Mouse (Mus musculus): ENCODE results near the gene Camta1. TPM values are rescaled to one million over a fixed set of nuclear protein-coding genes. Genes with fewer than 3 reads are reported as not detected.

Gene Camta1
- polyA plus RNA-seq, 1 experiment from 2014 or later = 86.8 TPM

DNA sequence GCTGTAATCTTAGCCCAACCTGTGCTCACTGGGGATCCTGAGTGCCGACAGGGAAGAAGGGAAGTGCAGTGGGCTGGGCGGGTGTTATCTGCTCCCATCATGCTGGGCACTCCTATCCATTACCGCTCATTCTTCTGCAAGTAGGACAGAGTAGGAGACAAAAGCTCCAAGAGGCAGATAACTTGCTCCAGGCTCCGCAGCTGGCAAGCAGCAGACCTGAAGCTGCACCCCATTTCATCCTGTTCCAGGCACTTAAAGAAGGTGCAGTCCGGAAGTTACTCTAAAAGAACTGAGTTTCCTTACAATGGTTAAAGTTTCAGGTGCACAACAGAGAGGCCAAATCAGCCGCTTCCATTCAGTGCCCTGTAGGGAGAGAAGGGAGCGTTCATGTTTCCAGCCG, 750.5 kb downstream of the Camta1 start:
- WGBS = 63% methylated on average over 8 of the region's 8 CpGs
- Histone ChIP-seq H3K4me3 (ENCODE audit: low read depth, low read length) (no peak overlapping the region), H3K9me3 (ENCODE audit: control insufficient read depth, low read depth, low read length) (no peaks in the 10 kb centered on the region), H3K4me1 (ENCODE audit: control insufficient read depth, insufficient read depth, low read length) (0 out of 2 replicates have a peak, but pooled peaks cover 5% of the 10 kb centered on the region), H3K36me3 (ENCODE audit: control insufficient read depth, insufficient read depth, low read length) (no peaks in the 10 kb centered on the region), H3K27me3 (ENCODE audit: control insufficient read depth, insufficient read depth, low read length) (peaks cover 13% of the 10 kb centered on the region; the same call in 1 of the 2 replicates), H3K27ac (ENCODE audit: low read length) (no peak overlapping the region), H3K9ac (replicated peaks; ENCODE audit: low read depth, low read length) (no peak overlapping the region), H3K4me2 (replicated peaks; ENCODE audit: low read depth, low read length) (no peak overlapping the region)
- no peak for ATAC-seq (ENCODE audit: insufficient number of reproducible peaks, insufficient read depth, low FRiP score, low read depth)

- Histone ChIP-seq H3K27ac (ENCODE audit: low read length) (no peak overlapping the region), H3K4me2 (replicated peaks; ENCODE audit: low read depth, low read length) (peak overlapping the region; percentile 98), H3K4me3 (ENCODE audit: low read depth, low read length) (peak overlapping the region; percentile 59), H3K9me3 (ENCODE audit: control insufficient read depth, low read depth, low read length) (no peaks in the 10 kb centered on the region), H3K9ac (replicated peaks; ENCODE audit: low read depth, low read length) (0 out of 2 replicates have a peak overlapping the region, but pooled peaks have one; percentile 18), H3K27me3 (ENCODE audit: control insufficient read depth, insufficient read depth, low read length) (peaks cover 13% of the 10 kb centered on the region; the same call in 1 of the 2 replicates), H3K4me1 (ENCODE audit: control insufficient read depth, insufficient read depth, low read length) (0 out of 2 replicates have a peak, but pooled peaks cover 5% of the 10 kb centered on the region), H3K36me3 (ENCODE audit: control insufficient read depth, insufficient read depth, low read length) (no peaks in the 10 kb centered on the region)
- ATAC-seq (ENCODE audit: insufficient number of reproducible peaks, insufficient read depth, low FRiP score, low read depth) = no peak
- 1% methylated on average over 17 of the region's 20 CpGs for WGBS
These were observed 752.8 kb downstream of the Camta1 start for GRCm38 (mm10) chr4:151108834-151109241.

- Histone ChIP-seq H3K4me1 (ENCODE audit: control insufficient read depth, insufficient read depth, low read length) (0 out of 2 replicates have a peak, but pooled peaks cover 5% of the 10 kb centered on the region), H3K4me2 (replicated peaks; ENCODE audit: low read depth, low read length) (peak overlapping the region; percentile 98)
- ATAC-seq (ENCODE audit: insufficient number of reproducible peaks, insufficient read depth, low FRiP score, low read depth) = peak; percentile 98
These were observed 753.5 kb downstream of the Camta1 start for GRCm38 (mm10) chr4:151108028-151108771.

DNA sequence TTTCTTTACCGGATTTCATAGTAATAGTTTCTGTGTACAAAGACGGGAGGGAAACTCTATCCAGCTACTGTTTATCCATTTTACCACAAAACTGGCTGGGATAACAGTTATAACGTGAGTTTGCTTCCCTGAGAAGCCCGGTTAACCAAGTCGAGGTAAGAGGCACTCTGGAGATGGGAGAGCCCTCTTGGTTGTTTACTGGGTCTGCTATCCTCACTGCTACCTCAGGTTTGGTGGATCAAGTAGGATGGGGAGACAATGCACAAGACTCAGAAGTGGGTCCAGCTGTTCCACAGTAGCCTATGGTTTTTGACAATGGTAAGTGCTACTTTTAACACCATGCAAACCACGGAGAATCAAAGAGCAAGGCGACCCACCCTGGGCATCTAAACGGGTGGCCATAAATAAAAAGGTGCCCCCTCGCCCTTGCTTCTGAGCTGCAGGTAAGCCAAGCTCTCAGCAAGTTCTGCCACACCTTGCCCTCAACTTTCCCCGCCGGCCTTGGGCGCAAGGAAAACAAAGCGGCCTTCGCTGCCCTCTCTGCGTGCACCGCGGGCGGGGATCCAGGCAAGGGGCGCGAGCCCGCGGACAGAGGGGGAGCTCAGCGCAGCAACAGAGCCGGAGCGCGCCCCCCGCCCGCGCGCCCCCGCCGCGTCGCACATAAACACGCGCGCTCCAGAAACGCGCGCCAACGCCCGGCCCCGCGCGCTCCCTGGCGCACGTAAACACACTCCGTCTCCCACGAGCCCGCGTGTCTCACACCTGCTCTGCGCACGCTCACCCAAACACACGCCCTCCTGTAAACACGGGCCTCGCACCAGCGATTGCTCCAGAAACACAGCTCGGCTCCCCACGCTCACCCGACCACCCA, 754.3 kb downstream of the Camta1 start:
- Histone ChIP-seq H3K36me3 (ENCODE audit: control insufficient read depth, insufficient read depth, low read length) (no peaks in the 10 kb centered on the region), H3K27me3 (ENCODE audit: control insufficient read depth, insufficient read depth, low read length) (peaks cover 13% of the 10 kb centered on the region; the same call in 1 of the 2 replicates), H3K4me1 (ENCODE audit: control insufficient read depth, insufficient read depth, low read length) (0 out of 2 replicates have a peak, but pooled peaks cover 5% of the 10 kb centered on the region), H3K4me3 (ENCODE audit: low read depth, low read length) (peak overlapping the region; percentile 59), H3K9me3 (ENCODE audit: control insufficient read depth, low read depth, low read length) (no peaks in the 10 kb centered on the region), H3K27ac (ENCODE audit: low read length) (peak overlapping the region; percentile 69), H3K9ac (replicated peaks; ENCODE audit: low read depth, low read length) (peak overlapping the region; percentile 42), H3K4me2 (replicated peaks; ENCODE audit: low read depth, low read length) (peak overlapping the region; percentile 98)
- ATAC-seq (ENCODE audit: insufficient number of reproducible peaks, insufficient read depth, low FRiP score, low read depth) = no peak
- WGBS = 2% methylated on average over 60 of the region's 60 CpGs

More at GRCm38 (mm10) chr4:151108028-151108771, 753.5 kb downstream of the Camta1 start:
- Histone ChIP-seq H3K27ac (ENCODE audit: low read length) (peak overlapping the region; percentile 69), H3K4me3 (ENCODE audit: low read depth, low read length) (peak overlapping the region; percentile 59), H3K27me3 (ENCODE audit: control insufficient read depth, insufficient read depth, low read length) (peaks cover 13% of the 10 kb centered on the region; the same call in 1 of the 2 replicates), H3K9ac (replicated peaks; ENCODE audit: low read depth, low read length) (peak overlapping the region; percentile 42), H3K9me3 (ENCODE audit: control insufficient read depth, low read depth, low read length) (no peaks in the 10 kb centered on the region), H3K36me3 (ENCODE audit: control insufficient read depth, insufficient read depth, low read length) (no peaks in the 10 kb centered on the region)
- WGBS = under 1% methylated on average over 101 of the region's 101 CpGs

- Histone ChIP-seq H3K4me2 (replicated peaks; ENCODE audit: low read depth, low read length) (peak overlapping the region; percentile 16; the same call in 1 of the 2 replicates), H3K9ac (replicated peaks; ENCODE audit: low read depth, low read length) (no peak overlapping the region), H3K9me3 (ENCODE audit: control insufficient read depth, low read depth, low read length) (no peaks in the 10 kb centered on the region), H3K27me3 (ENCODE audit: control insufficient read depth, insufficient read depth, low read length) (peaks cover 13% of the 10 kb centered on the region; the same call in 1 of the 2 replicates), H3K36me3 (ENCODE audit: control insufficient read depth, insufficient read depth, low read length) (no peaks in the 10 kb centered on the region), H3K4me1 (ENCODE audit: control insufficient read depth, insufficient read depth, low read length) (0 out of 2 replicates have a peak, but pooled peaks cover 5% of the 10 kb centered on the region), H3K4me3 (ENCODE audit: low read depth, low read length) (peak overlapping the region; percentile 59; the same call in 1 of the 2 replicates), H3K27ac (ENCODE audit: low read length) (no peak overlapping the region)
- WGBS = 36% methylated on average over 10 of the region's 10 CpGs
- no peak for ATAC-seq (ENCODE audit: insufficient number of reproducible peaks, insufficient read depth, low FRiP score, low read depth)
These were observed 755.2 kb downstream of the Camta1 start for GRCm38 (mm10) chr4:151106468-151106867.

DNA sequence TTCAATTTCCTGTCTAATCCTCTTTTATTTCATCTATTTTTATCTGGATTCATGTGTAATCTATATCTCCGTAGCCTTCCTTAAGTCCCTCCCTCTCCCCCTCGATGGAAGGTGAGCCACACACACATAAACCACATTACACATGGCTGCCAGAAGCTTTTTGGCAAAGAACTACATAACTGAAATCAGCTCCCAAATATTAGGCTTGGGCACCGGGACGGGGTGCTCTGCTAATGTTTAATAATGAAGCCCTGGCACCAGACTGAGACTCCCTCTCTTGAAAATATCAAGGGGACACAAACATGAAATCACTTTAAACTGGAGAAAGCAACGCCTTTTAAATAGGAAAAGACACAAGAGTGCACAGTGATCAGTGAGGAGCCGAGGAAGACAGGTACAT, 755.8 kb downstream of the Camta1 start:
- no peak overlapping the region for H3K27ac ChIP-seq (ENCODE audit: low read length)
- H3K27me3 ChIP-seq (ENCODE audit: control insufficient read depth, insufficient read depth, low read length) = peaks cover 13% of the 10 kb centered on the region; the same call in 1 of the 2 replicates
- H3K36me3 ChIP-seq (ENCODE audit: control insufficient read depth, insufficient read depth, low read length) = no peaks in the 10 kb centered on the region
- H3K4me2 ChIP-seq (replicated peaks; ENCODE audit: low read depth, low read length) = no peak overlapping the region
- H3K4me3 ChIP-seq (ENCODE audit: low read depth, low read length) = no peak overlapping the region
- H3K9me3 ChIP-seq (ENCODE audit: control insufficient read depth, low read depth, low read length) = 0 out of 2 replicates have a peak, but pooled peaks cover 2% of the 10 kb centered on the region
- ATAC-seq (ENCODE audit: insufficient number of reproducible peaks, insufficient read depth, low FRiP score, low read depth) = no peak
- H3K4me1 ChIP-seq (ENCODE audit: control insufficient read depth, insufficient read depth, low read length) = 0 out of 2 replicates have a peak, but pooled peaks cover 5% of the 10 kb centered on the region
- no peak overlapping the region for H3K9ac ChIP-seq (replicated peaks; ENCODE audit: low read depth, low read length)
- 68% methylated on average over 6 of the region's 6 CpGs for WGBS

- no peak for ATAC-seq (ENCODE audit: insufficient number of reproducible peaks, insufficient read depth, low FRiP score, low read depth)
- WGBS = 70% methylated on average over 10 of the region's 10 CpGs
These were observed 757.5 kb downstream of the Camta1 start for GRCm38 (mm10) chr4:151104147-151104546.

GRCm38 (mm10) chr4:151103646-151104045, 758.0 kb downstream of the Camta1 start:
- H3K9me3 ChIP-seq (ENCODE audit: control insufficient read depth, low read depth, low read length) = 0 out of 2 replicates have a peak, but pooled peaks cover 2% of the 10 kb centered on the region
- ATAC-seq (ENCODE audit: insufficient number of reproducible peaks, insufficient read depth, low FRiP score, low read depth) = no peak
- no peak overlapping the region for H3K4me2 ChIP-seq (replicated peaks; ENCODE audit: low read depth, low read length)
- 82% methylated on average over 11 of the region's 11 CpGs for WGBS
- no peak overlapping the region for H3K9ac ChIP-seq (replicated peaks; ENCODE audit: low read depth, low read length)
- H3K27ac ChIP-seq (ENCODE audit: low read length) = no peak overlapping the region
- H3K4me3 ChIP-seq (ENCODE audit: low read depth, low read length) = no peak overlapping the region
- H3K4me1 ChIP-seq (ENCODE audit: control insufficient read depth, insufficient read depth, low read length) = no peaks in the 10 kb centered on the region
- peaks cover 8% of the 10 kb centered on the region; the same call in 1 of the 2 replicates for H3K27me3 ChIP-seq (ENCODE audit: control insufficient read depth, insufficient read depth, low read length)
- H3K36me3 ChIP-seq (ENCODE audit: control insufficient read depth, insufficient read depth, low read length) = no peaks in the 10 kb centered on the region

More at GRCm38 (mm10) chr4:151104147-151104546, 757.5 kb downstream of the Camta1 start:
- Histone ChIP-seq H3K4me2 (replicated peaks; ENCODE audit: low read depth, low read length) (no peak overlapping the region), H3K27me3 (ENCODE audit: control insufficient read depth, insufficient read depth, low read length) (peaks cover 8% of the 10 kb centered on the region; the same call in 1 of the 2 replicates), H3K27ac (ENCODE audit: low read length) (no peak overlapping the region), H3K36me3 (ENCODE audit: control insufficient read depth, insufficient read depth, low read length) (no peaks in the 10 kb centered on the region), H3K4me1 (ENCODE audit: control insufficient read depth, insufficient read depth, low read length) (no peaks in the 10 kb centered on the region), H3K9me3 (ENCODE audit: control insufficient read depth, low read depth, low read length) (0 out of 2 replicates have a peak, but pooled peaks cover 2% of the 10 kb centered on the region), H3K9ac (replicated peaks; ENCODE audit: low read depth, low read length) (no peak overlapping the region), H3K4me3 (ENCODE audit: low read depth, low read length) (no peak overlapping the region)

All from stomach, embryonic 14.5 days (tissue).